Mouse (Mus musculus) myocyte (in vitro differentiated cells): ENCODE results near the gene P3h2.

ENCODE experiments used
- E2F4 ChIP-seq: IDR thresholded peaks from one replicate; pipeline ENCODE4 v1.6.1; 2011; ENCODE audit warnings: mild to moderate bottlenecking, control low read depth, moderate library complexity; ENCODE audit not compliant: insufficient read depth
- MAX ChIP-seq: IDR thresholded peaks from one replicate; pipeline ENCODE4 v1.6.1; 2011; ENCODE audit warnings: low read depth, mild to moderate bottlenecking, control low read depth
- MYOG ChIP-seq, 3 experiments: IDR thresholded peaks; one replicate each; pipeline ENCODE4 v1.6.1; 2011; ENCODE audit warnings: control low read depth in 2 of 3, low read depth in 2 of 3, mild to moderate bottlenecking in 2 of 3; ENCODE audit not compliant: insufficient read length in 2 of 3, control insufficient read depth in 1 of 3, insufficient read depth in 1 of 3
- POLR2A ChIP-seq: IDR thresholded peaks from one replicate; pipeline ENCODE4 v1.6.1; 2011; ENCODE audit warnings: low read depth, mild to moderate bottlenecking, control low read depth, moderate library complexity; ENCODE audit not compliant: insufficient read length
- POLR2AphosphoS2 ChIP-seq: IDR thresholded peaks from one replicate; pipeline ENCODE4 v1.6.1; 2011; ENCODE audit warnings: low read depth, control low read depth; ENCODE audit not compliant: insufficient read length
- REST ChIP-seq: IDR thresholded peaks from one replicate; pipeline ENCODE4 v1.6.1; 2011; ENCODE audit warnings: mild to moderate bottlenecking, control low read depth, moderate library complexity; ENCODE audit not compliant: insufficient read depth, insufficient read length
- USF1 ChIP-seq: IDR thresholded peaks from one replicate; pipeline ENCODE4 v1.6.1; 2011; ENCODE audit warnings: low read depth, mild to moderate bottlenecking, control low read depth, moderate library complexity

DNA sequence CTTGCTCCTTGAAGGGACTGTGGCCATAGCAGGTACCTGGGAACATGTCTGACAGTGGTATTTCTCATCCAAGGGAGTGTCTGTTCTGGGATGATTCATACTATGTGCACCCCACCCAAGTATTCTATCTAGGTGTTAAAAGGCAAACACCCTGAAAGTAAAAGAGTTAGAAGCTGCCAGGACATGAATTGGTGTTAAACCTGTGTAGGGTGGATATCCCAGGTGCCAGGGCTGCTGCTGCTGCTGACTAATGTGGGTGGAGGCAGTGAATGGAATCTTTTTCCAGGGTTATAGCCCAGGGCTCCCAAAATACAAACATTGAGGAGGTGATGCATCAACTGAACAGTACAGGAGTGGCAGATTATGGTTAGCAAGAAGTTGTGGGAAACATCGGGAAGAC, 41.3 kb upstream of the P3h2 start:
- TF ChIP-seq E2F4 (no peak), REST (no peak), MYOG (IDR thresholded peaks at IDR 0.05; ENCODE audit: control insufficient read depth in 1 of 3, insufficient read depth in 1 of 3, insufficient read length in 2 of 3, low read depth in 2 of 3) (no peak), MAX (no peak), POLR2AphosphoS2 (no peak), USF1 (no peak), POLR2A (no peak)
